Mouse (Mus musculus) urinary bladder, postnatal 25 days (tissue): ENCODE measurements around the gene Rbms3.

Experiments used
- DNase-seq: peaks from one replicate; pipeline ENCODE4 v3.0.0; 2022; ENCODE audit warnings: low spot score

Rbms3 gene

GRCm38 (mm10) chr9:116639597-116640301 is 990.0 kb downstream of the Rbms3 start:
- peak; percentile 9 for DNase-seq

GRCm38 (mm10) chr9:116633786-116634185 is 995.9 kb downstream of the Rbms3 start:
- no peak for DNase-seq

GRCm38 (mm10) chr9:116633075-116633474 is 996.6 kb downstream of the Rbms3 start:
- DNase-seq = no peak

GRCm38 (mm10) chr9:116631816-116632215 is 997.9 kb downstream of the Rbms3 start:
- no peak for DNase-seq

- DNase-seq = no peak
These were observed 998.9 kb downstream of the Rbms3 start for GRCm38 (mm10) chr9:116630805-116631204.

GRCm38 (mm10) chr9:116620434-116620833 is 1009.3 kb downstream of the Rbms3 start:
- no peak for DNase-seq

- DNase-seq = no peak
These were observed 1010.8 kb downstream of the Rbms3 start for GRCm38 (mm10) chr9:116618886-116619285.

GRCm38 (mm10) chr9:116613276-116613675 is 1016.4 kb downstream of the Rbms3 start:
- DNase-seq = no peak

GRCm38 (mm10) chr9:116596046-116596445 is 1033.7 kb downstream of the Rbms3 start:
- DNase-seq = no peak

- no peak for DNase-seq
These were observed 1037.2 kb downstream of the Rbms3 start for GRCm38 (mm10) chr9:116592486-116592885.

- DNase-seq = no peak
These were observed 1038.6 kb downstream of the Rbms3 start for GRCm38 (mm10) chr9:116591071-116591470.

- DNase-seq = no peak
These were observed 1060.0 kb downstream of the Rbms3 start for GRCm38 (mm10) chr9:116569680-116570079.

GRCm38 (mm10) chr9:116566711-116567110 is 1063.0 kb downstream of the Rbms3 start:
- no peak for DNase-seq

GRCm38 (mm10) chr9:116557781-116558180 is 1071.9 kb downstream of the Rbms3 start:
- no peak for DNase-seq

- DNase-seq = no peak
These were observed 1073.1 kb downstream of the Rbms3 start for GRCm38 (mm10) chr9:116556641-116557040.

GRCm38 (mm10) chr9:116553181-116553580 is 1076.5 kb downstream of the Rbms3 start:
- peak; percentile 23 for DNase-seq

- DNase-seq = no peak
These were observed 1083.6 kb downstream of the Rbms3 start for GRCm38 (mm10) chr9:116546156-116546555.

- DNase-seq = no peak
These were observed 1086.9 kb downstream of the Rbms3 start for GRCm38 (mm10) chr9:116542793-116543192.

- DNase-seq = no peak
These were observed 1087.7 kb downstream of the Rbms3 start for GRCm38 (mm10) chr9:116541976-116542375.

- DNase-seq = no peak
These were observed 1094.0 kb downstream of the Rbms3 start for GRCm38 (mm10) chr9:116535709-116536108.

- DNase-seq = no peak
These were observed 1096.3 kb downstream of the Rbms3 start for GRCm38 (mm10) chr9:116533381-116533780.

- no peak for DNase-seq
These were observed 1098.6 kb downstream of the Rbms3 start for GRCm38 (mm10) chr9:116531121-116531520.

GRCm38 (mm10) chr9:116524386-116524785 is 1105.3 kb downstream of the Rbms3 start:
- no peak for DNase-seq
